Mouse (Mus musculus) kidney, adult 2 months (tissue): ENCODE results near the gene Dok7.

Experiments used
- CTCF ChIP-seq: fragments of 200-500 bp; conservative IDR thresholded peaks from 2 replicates; pipeline ENCODE4 v1.5.1; 2011; ENCODE audit warnings: low read depth, mild to moderate bottlenecking, control low read depth, low read length, moderate library complexity, mixed read lengths; ENCODE audit not compliant: insufficient read depth, insufficient read length
- POLR2A ChIP-seq: fragments of 200-500 bp; IDR thresholded peaks from one replicate; pipeline ENCODE4 v1.6.1; 2011; ENCODE audit warnings: low read depth, low read length, control low read depth

DNA sequence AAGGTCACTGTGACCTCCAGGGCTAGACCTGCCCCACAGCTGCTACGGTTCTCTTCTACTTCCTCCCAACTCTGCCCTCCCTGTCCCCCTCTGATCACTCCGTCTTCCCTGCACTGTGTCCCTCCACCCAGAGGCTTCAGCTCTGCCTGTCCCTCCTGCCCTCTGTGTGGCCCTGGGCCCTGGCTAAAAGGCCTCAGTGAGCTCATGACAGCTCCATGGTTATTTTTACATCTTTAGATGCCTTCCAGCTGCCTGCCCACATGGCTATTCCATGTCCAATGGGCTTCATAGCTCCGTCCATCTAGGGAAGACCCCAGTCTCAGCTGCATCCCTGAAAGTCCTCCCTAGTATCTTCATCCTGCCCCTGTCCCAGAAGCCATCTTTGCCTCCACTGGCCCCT is 3.5 kb downstream of the Dok7 start:
- no peak for TF ChIP-seq CTCF
- TF ChIP-seq POLR2A: no peak
